9 mouse cellular contexts compared by ENCODE assay signal in genomic region chr2:132780978-132781377, GRCm38 (mm10). TPM values are rescaled to one million over a fixed set of nuclear protein-coding genes. Genes with fewer than 3 reads are reported as not detected.
DNase-seq lines count a peak whose midpoint lies in the region; ATAC-seq and TF ChIP-seq lines count a peak whose summit lies in the region.
"Had no signal": no experiment of that assay in that cellular context is flagged by ENCODE, and none has a peak within 500 bp of the region (broad histone marks: within the 10 kb centered on the region; RNA-seq: fewer than 3 reads in every experiment).

Gene Chgb (plus strand): TSS chr2:132781278.

- no peaks in the 10 kb centered on the region for H3K36me3 ChIP-seq in embryonic facial prominence, embryonic 12.5 days

- no peak for TF ChIP-seq POLR2A in olfactory bulb, adult 2 months (IDR thresholded peaks at IDR 0.05; ENCODE audit: insufficient read depth, low read depth, low read length)

- H3K4me1 ChIP-seq in embryonic facial prominence, embryonic 12.5 days, result 0 out of 2 replicates have a peak, but pooled peaks cover 4% of the 10 kb centered on the region
- H3K4me1 ChIP-seq in olfactory bulb, adult 2 months (ENCODE audit: control insufficient read depth, insufficient read depth, low read length), result peaks cover 3% of the 10 kb centered on the region; the same call in 1 of the 2 replicates

- H3K4me2 ChIP-seq in embryonic facial prominence, embryonic 12.5 days (replicated peaks), result peak within 1 kb of the TSS; percentile 79

- ATAC-seq in embryonic facial prominence, embryonic 12.5 days (ENCODE audit: insufficient number of reproducible peaks, insufficient read depth, low FRiP score, low TSS enrichment), result no peak

- TF ChIP-seq CTCF in left cerebral cortex, adult 2 months (IDR thresholded peaks at IDR 0.05), result no peak
- no peak for TF ChIP-seq CTCF in olfactory bulb, adult 2 months (IDR thresholded peaks at IDR 0.05; ENCODE audit: insufficient read depth, low read depth, low read length)

- no peak within 1 kb of the TSS for H3K9ac ChIP-seq in embryonic facial prominence, embryonic 12.5 days

- 7% methylated on average over 4 of the region's 4 CpGs for WGBS in embryonic facial prominence, embryonic 12.5 days
- 3% methylated on average over 4 of the region's 4 CpGs for WGBS in olfactory bulb, adult 2 months

- intact Hi-C loops in left cerebral cortex, adult 2 months (cut with DNase I), result loop anchor here (1.0 to 10.0 kb wide), 6 partner anchors 24 to 268 kb away; no protein-coding TSS in a partner anchor
- intact Hi-C loops in left cerebral cortex, postnatal 10 days (cut with DNase I), result loop anchor here (5.0 kb wide), 2 partner anchors 64 to 204 kb away; no protein-coding TSS in a partner anchor

- DNase-seq in left cerebral cortex, adult 2 months (ENCODE audit: extremely low spot score in 1 of 2, low spot score in 2 of 2), result no peak
- DNase-seq in left cerebral cortex, adult 9 months (ENCODE audit: low spot score in 2 of 2), result no peak
- no peak for DNase-seq in left cerebral cortex, postnatal 10 days (ENCODE audit: extremely low spot score in 1 of 2, low spot score in 2 of 2)
- no peak for DNase-seq in urinary bladder, postnatal 36 days (ENCODE audit: low spot score in 2 of 2)
- no peak for DNase-seq in B cell, adult 2 months
- no peak for DNase-seq in cerebellum, adult 11 months

- H3K27me3 ChIP-seq in embryonic facial prominence, embryonic 12.5 days, result peaks cover 8% of the 10 kb centered on the region; the same call in 1 of the 2 replicates

- peak within 1 kb of the TSS; percentile 68 for H3K4me3 ChIP-seq in left cerebral cortex, adult 2 months
- H3K4me3 ChIP-seq in embryonic facial prominence, embryonic 12.5 days, result peak within 1 kb of the TSS; percentile 40
- H3K4me3 ChIP-seq in olfactory bulb, adult 2 months (ENCODE audit: insufficient read depth, low read depth, low read length), result peak within 1 kb of the TSS; percentile 88
- H3K4me3 ChIP-seq: myocyte had no signal

- H3K27ac ChIP-seq in left cerebral cortex, adult 2 months, result peak within 1 kb of the TSS; percentile 92
- H3K27ac ChIP-seq in embryonic facial prominence, embryonic 12.5 days, result 0 out of 2 replicates have a peak within 1 kb of the TSS, but pooled peaks have one; percentile 0
- peak within 1 kb of the TSS; percentile 98 for H3K27ac ChIP-seq in olfactory bulb, adult 2 months (ENCODE audit: insufficient read depth, low read depth, low read length)

- no peaks in the 10 kb centered on the region for H3K9me3 ChIP-seq in embryonic facial prominence, embryonic 12.5 days

RNA-seq across cellular contexts. Expression of gene Chgb, which starts in this region (rescaled TPM):
- total RNA-seq in left cerebral cortex, adult 2 months (2021), result 100 to 1,000 TPM; 285 to 291 TPM
- polyA plus RNA-seq in embryonic facial prominence, embryonic 12.5 days (2016; fragmentation: Nextera tagmentation; extraction: Ambion mirVana), result 2.1 and 2.4 TPM in 2 replicates
- total RNA-seq in left cerebral cortex, postnatal 10 days (2021), result 100 to 1,000 TPM; 179 to 188 TPM
- polyA plus RNA-seq in olfactory bulb, adult 2 months (2012; ENCODE audit: insufficient read depth, insufficient read length, low replicate concordance, missing spikeins), result 149 TPM in 1 of 2 replicates, not detected in the other

Comparison
In these comparisons a context has a peak if more than half of its experiments do, and no peak if none do; other contexts are left out.
1. RNA of gene Chgb (polyA plus RNA-seq): 149 TPM in olfactory bulb, adult 2 months; 2.1 to 2.4 TPM in embryonic facial prominence, embryonic 12.5 days; every median in the first group is over 10 times any median in the second.
2. H3K27ac ChIP-seq: peak in every context shown above with its lines; median percentile 98 in olfactory bulb, adult 2 months; 92 in left cerebral cortex, adult 2 months; 0 in embryonic facial prominence, embryonic 12.5 days.
3. Peak in every context shown above with its lines, with median percentiles within 50 percentile points of each other: H3K4me3 ChIP-seq.